Mouse (Mus musculus): ENCODE measurements around the gene Rpn1.

The Rpn1 gene

GRCm38 (mm10) chr6:88067722-88068121 lies 16.6 kb upstream of the Rpn1 start:
- DNase-seq, result no peak

GRCm38 (mm10) chr6:88068739-88069138 lies 15.5 kb upstream of the Rpn1 start:
- no peak for DNase-seq

GRCm38 (mm10) chr6:88070468-88070867 lies 13.8 kb upstream of the Rpn1 start:
- no peak for DNase-seq

GRCm38 (mm10) chr6:88071216-88071615 lies 13.1 kb upstream of the Rpn1 start:
- no peak for DNase-seq

DNA sequence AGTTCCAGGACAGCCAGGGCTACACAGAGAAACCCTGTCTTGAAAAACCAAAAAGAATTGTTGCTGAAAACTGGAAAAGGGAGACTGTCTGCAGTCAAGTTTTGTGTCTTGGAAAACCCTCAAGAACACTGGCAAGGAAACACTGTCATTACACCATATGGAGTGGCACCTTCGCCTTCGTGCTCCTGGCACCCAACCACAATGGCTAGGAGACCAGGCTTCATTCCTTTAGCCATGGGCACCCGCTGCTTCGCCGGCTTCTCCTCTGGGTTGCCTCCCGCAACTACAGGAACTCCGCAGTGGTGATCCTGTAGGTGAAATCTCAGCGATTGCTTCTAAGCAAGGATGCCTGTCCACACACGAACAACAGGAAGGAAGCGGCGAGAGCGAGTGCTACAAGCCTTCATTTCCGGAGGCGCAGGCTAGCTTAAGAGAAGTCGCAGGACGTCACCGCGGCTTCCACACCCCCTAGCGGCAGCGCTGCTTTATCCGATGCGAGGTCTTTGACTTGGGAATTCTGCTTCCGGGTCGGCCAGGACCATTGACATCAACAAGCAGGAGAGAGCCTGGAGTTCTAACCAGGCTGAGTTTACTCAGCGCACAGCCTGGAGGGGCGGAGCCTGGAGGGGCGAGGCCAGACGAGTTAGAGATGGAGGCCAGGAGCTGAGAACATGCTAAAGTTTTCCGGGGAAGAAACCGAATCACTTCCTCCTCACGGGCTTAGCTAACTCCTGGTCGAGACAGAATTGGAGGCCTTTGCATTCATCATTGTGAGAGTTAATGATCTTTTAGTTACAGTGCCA lies 9.3 kb upstream of the Rpn1 start:
- peak; percentile 86 to 89 for DNase-seq

GRCm38 (mm10) chr6:88075960-88076517 lies 8.2 kb upstream of the Rpn1 start:
- no peak for DNase-seq

DNA sequence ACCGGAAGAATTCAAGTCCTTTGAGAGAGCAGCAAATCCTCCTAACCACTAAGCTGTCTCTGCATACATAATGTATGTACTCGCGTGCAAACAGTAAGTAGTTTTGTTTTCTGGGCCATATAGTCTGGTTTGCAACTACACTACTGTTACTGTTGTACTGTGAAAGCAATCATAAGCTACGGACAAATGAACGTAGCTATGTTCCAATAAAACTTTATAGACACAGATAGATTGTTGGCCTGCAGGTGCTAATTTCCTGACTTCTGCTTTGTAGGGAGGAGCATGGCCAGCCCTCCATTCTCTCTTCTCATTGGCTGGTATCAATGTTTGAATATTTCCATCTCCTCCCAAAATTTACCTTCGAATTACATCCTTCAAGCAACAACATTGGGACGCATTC lies 1.2 kb upstream of the Rpn1 start:
- no peak for DNase-seq

DNA sequence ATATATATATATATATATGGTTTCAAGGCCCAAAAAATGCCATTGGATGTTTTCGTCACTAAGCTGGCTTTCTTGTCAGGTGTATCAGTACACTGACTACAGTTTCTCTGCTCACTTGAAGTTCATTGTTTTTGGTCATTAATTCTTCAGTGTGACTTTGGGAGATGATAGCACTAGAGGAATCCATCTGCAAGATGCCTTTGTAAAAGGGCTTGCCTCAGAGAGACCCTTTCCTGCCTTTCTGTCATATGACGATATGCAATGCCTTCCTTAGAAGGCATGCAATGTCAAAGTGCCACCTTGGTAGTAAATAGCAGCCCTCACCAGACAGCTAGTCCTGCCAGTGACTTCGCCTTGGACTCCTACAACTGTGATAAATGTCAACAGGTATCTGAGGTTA lies 610 bp upstream of the Rpn1 start:
- no peak for DNase-seq

DNA sequence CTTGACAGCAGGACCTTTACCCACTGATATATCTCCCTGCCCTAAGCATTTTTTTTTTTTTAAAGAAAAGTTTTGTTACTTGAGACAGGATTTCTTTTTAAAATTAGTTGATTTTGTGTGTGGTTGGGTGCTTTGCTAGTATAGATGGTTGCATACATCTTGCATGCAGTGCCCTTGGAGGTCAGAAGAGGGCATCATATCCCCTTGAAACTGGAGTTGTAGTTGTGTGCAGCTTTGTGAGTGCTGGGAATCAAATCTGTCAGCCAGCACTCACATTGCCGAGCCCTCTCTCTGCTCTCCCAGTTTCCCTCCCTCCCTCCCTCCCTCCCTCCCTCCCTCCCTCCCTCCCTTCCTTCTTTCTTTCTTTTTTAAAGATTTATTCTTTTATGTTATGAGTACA lies 4.7 kb downstream of the Rpn1 start:
- no peak for DNase-seq

DNA sequence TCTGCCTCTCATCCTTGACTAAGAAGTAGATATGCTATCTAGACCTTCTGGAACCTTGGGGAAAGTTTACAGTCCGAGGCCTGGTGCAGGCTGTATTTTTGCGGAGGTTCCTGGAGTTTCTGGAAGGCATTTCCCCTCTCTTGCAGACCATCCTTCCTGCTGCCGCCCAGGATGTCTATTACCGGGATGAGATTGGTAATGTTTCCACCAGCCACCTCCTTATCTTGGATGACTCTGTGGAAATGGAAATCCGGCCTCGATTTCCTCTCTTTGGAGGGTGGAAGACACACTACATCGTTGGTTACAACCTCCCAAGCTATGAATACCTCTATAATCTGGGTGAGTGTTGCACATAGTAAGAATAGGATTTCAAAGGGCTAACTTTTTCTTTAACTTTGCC lies 11.1 kb downstream of the Rpn1 start:
- DNase-seq, result no peak

- DNase-seq, result no peak
Observed at GRCm38 (mm10) chr6:88102096-88102495, 17.8 kb downstream of the Rpn1 start.

- peak; percentile 63 for DNase-seq
Observed at GRCm38 (mm10) chr6:88105783-88106611, 21.7 kb downstream of the Rpn1 start.

DNA sequence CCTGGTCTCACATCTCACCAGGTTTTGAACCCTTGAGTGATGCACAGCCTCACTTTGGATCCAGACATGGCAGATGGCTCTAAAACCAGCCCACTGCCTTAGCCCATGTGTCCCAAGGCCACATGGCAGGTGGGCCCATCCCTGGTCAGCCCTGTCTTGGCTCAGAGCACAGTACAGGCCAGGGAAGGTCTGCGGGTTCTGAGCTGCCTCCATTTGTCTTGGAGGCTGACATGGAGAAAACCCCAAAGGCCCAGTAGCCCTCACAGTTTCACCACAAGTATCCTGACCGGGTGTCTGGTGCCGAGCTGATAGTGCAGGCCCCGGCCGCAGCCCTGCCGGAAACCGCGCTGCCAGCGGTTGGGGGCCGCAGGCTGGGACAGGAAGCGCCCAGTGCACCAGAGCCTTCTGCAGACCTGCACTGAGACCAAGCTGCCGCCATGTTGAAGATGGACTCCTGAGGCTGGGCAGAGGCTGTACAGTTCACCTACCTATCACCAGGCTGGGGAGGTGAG lies 22.4 kb downstream of the Rpn1 start:
- no peak for DNase-seq

GRCm38 (mm10) chr6:88107661-88108535 lies 23.6 kb downstream of the Rpn1 start:
- DNase-seq, result no peak

- peak in 1 of 2 experiments; percentile 13 for DNase-seq
Observed at GRCm38 (mm10) chr6:88113139-88113538, 28.9 kb downstream of the Rpn1 start.

DNA sequence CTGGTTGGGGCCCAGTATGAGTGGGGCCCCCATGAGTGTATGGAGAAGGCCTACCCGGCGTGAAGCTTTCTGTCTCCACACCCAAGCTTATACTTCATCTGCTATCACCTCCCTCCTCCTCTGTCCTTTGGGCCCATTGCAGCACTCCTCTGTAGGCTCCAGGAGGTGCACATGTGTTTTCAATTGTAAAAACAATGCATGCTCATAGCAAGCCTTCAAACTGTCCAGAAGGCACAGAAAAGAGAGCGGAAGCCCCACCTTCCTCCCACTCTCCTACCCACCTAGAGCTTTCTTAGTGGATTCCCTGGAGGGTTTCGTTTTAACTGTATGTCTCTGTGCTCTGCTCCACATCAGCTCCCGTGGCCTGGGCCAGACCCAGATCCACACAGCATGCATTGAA lies 30.1 kb downstream of the Rpn1 start:
- DNase-seq, result no peak

GRCm38 (mm10) chr6:88116347-88117183 lies 32.3 kb downstream of the Rpn1 start:
- DNase-seq, result no peak

DNA sequence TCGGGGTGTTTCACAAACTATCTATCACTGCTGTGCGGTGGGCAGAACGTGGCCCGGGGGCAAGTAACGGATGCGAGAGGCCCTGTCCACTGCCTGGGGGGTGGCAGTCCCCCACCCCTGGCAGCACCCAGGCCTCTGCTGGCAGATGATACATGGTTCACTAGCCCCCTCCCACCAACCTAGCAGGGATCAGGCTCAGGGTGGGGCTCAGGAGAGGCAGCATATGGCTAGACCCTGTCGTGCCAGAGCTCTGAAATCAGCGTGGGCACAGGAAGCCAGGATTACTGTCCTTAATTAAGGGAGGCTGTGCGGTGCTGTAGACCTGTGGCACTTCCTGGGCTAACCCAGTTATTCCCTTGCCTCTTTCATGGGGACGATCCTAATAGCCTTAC lies 32.9 kb downstream of the Rpn1 start:
- no peak for DNase-seq

DNA sequence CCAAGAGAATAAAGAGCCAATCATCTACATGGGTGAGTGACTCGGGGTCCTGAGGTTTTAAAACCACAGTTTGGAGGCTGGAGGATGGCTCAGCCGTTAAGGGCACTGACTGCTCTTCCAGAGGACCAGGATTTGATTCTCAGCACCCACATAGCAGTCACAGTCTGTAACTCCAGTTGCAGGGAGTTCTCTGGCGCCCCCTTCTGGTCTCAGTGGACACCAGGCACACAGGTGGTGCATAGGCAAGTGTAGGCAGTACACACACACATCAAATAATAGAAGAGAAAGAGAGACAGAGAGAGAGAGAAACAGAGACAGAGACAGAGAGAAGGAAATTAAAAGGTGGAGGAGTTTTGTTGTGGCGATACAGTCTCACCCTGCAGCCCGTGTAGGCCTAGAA lies 35.0 kb downstream of the Rpn1 start:
- no peak for DNase-seq

DNA sequence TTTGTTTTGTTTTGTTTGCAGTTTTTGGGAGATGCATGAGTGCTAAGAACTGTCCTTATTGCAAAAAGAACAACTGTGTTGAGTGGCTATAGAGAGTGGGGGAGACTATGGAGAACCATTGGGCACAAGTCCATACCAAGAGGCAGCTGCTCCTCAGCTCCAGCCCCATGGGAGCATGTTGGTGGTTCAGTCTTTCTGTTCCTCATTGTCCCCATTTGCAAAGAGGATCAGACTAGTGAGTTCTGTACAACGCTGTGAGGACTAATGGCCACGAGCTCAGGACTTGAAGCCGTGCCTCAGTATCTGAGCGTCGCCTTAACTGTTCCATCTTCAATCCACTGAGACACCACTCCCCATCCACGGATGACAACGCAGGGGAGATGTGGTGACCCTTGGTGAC lies 36.5 kb downstream of the Rpn1 start:
- DNase-seq, result no peak

GRCm38 (mm10) chr6:88121781-88122180 lies 37.5 kb downstream of the Rpn1 start:
- no peak for DNase-seq

All from thymus, adult 18-20 months (tissue).